Mouse (Mus musculus) midbrain, embryonic 10.5 days (tissue): ENCODE results near the gene Ms4a10. TPM values are rescaled to one million over a fixed set of nuclear protein-coding genes. Genes with fewer than 3 reads are reported as not detected.

Experiments
- DNase-seq: peaks from one replicate; pipeline ENCODE4 v3.0.0-alpha.2; 2017; ENCODE audit warnings: low spot score
- H3K27ac ChIP-seq: fragments of 300-500 bp; sonication (generic); replicated peaks from 2 replicates; pipeline ENCODE4 v1.5.1; 2016; ENCODE audit warnings: mild to moderate bottlenecking
- H3K27me3 ChIP-seq: fragments of 300-500 bp; sonication (generic); 2 replicates; pipeline ENCODE4 v1.6.1; 2016; ENCODE audit warnings: low read depth, mild to moderate bottlenecking; ENCODE audit not compliant: poor library complexity, severe bottlenecking
- H3K36me3 ChIP-seq: fragments of 300-500 bp; sonication (generic); 2 replicates; pipeline ENCODE4 v1.6.1; 2016; ENCODE audit warnings: mild to moderate bottlenecking, moderate library complexity
- H3K4me1 ChIP-seq: fragments of 300-500 bp; sonication (generic); 2 replicates; pipeline ENCODE4 v1.6.1; 2016
- H3K4me3 ChIP-seq: fragments of 300-500 bp; sonication (generic); 2 replicates; pipeline ENCODE4 v1.5.1; 2016; ENCODE audit warnings: mild to moderate bottlenecking, moderate library complexity
- H3K9me3 ChIP-seq: fragments of 300-500 bp; sonication (generic); replicated peaks from 2 replicates; pipeline ENCODE4 v1.6.1; 2016; ENCODE audit warnings: mild to moderate bottlenecking
- WGBS: fragments of 180-500 bp; shearing (Covaris S2); methylation state at CpG from one replicate; pipeline ENCODE4 v1.1.7; 2016; 5-methylcytosine and 5-hydroxymethylcytosine counted together
- polyA plus RNA-seq: library from polyadenylated mRNA; unstranded; fragments of >200 nt; fragmentation: Nextera tagmentation; extraction: Ambion mirVana; gene quantifications from 2 replicates; pipeline ENCODE4 v1.2.1, GENCODE M21; 2016

Ms4a10 gene
- polyA plus RNA-seq, result not detected in 2 replicates

DNA sequence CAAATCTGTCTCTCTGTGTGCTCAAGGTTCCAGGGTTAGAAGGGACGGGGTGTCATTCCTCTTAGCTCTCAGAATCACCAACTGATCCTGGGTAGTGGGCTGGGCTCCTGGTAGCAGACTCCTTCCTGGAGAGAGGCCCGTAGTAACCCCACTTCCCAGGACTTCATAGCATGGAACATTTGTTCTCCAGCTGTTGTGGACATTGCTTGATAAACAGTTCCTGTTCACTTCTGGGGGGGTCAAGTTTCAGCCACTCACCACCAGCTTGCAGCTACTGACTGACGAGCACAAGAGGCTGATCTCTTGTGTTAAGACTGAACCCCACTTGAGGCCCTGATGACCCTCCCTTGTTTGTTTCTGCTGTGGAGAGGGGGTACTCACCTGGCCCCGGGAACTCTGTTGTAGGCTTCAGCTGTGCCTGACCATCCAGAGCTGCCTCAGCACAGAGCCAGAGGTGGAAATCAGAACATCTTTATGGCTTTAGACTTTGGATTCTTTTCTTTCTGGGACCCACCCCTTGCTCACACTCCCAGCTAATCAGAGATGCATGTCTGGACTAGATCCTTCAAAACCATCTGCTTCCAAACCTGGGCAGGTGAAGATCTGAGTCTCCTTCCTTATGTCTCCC is at the start of gene Ms4a10:
Gene Ms4a10, minus strand, starts transcription at position 433 of the 628 bp plus-strand sequence.
- peaks cover 1% of the 10 kb centered on the region for H3K4me1 ChIP-seq
- H3K27me3 ChIP-seq, result no peaks in the 10 kb centered on the region
- no peaks in the 10 kb centered on the region for H3K36me3 ChIP-seq
- no peak for DNase-seq
- no peak within 1 kb of the TSS for H3K4me3 ChIP-seq
- whole genome bisulfite sequencing, result 68% methylated on average over 4 of the region's 4 CpGs
- no peak within 1 kb of the TSS for H3K27ac ChIP-seq
- peaks cover 7% of the 10 kb centered on the region; the same call in 1 of the 2 replicates for H3K9me3 ChIP-seq

- 0 out of 2 replicates have a peak, but pooled peaks cover 4% of the 10 kb centered on the region for H3K9me3 ChIP-seq
- H3K27ac ChIP-seq, result no peak overlapping the region
- H3K36me3 ChIP-seq, result no peaks in the 10 kb centered on the region
- no peak for DNase-seq
- H3K27me3 ChIP-seq, result no peaks in the 10 kb centered on the region
- H3K4me3 ChIP-seq, result no peak overlapping the region
- H3K4me1 ChIP-seq, result no peaks in the 10 kb centered on the region
Observed at GRCm38 (mm10) chr19:11022382-11022781, 47.9 kb upstream of the Ms4a10 start.

- DNase-seq, result no peak
- Histone ChIP-seq H3K4me1 (no peaks in the 10 kb centered on the region), H3K36me3 (no peaks in the 10 kb centered on the region), H3K4me3 (no peak within 1 kb of the TSS), H3K9me3 (no peaks in the 10 kb centered on the region), H3K27me3 (no peaks in the 10 kb centered on the region), H3K27ac (no peak within 1 kb of the TSS)
- 94% methylated on average over 3 of the region's 3 CpGs for WGBS
Observed at GRCm38 (mm10) chr19:11017891-11018290, 43.4 kb upstream of the Ms4a10 start, which contains the start of gene Ms4a18. Ms4a18 (minus strand) TSS chr19:11018031.

- Histone ChIP-seq H3K27ac (no peak overlapping the region), H3K36me3 (no peaks in the 10 kb centered on the region), H3K27me3 (no peaks in the 10 kb centered on the region), H3K4me3 (no peak overlapping the region), H3K4me1 (no peaks in the 10 kb centered on the region), H3K9me3 (no peaks in the 10 kb centered on the region)
- 92% methylated on average over 2 of the region's 2 CpGs for WGBS
- no peak for DNase-seq
Observed at GRCm38 (mm10) chr19:11017251-11017650, 42.8 kb upstream of the Ms4a10 start.

GRCm38 (mm10) chr19:11015998-11016397 is 41.5 kb upstream of the Ms4a10 start:
- no peaks in the 10 kb centered on the region for H3K36me3 ChIP-seq
- H3K4me3 ChIP-seq, result no peak overlapping the region
- H3K27me3 ChIP-seq, result no peaks in the 10 kb centered on the region
- no peaks in the 10 kb centered on the region for H3K4me1 ChIP-seq
- no peak overlapping the region for H3K27ac ChIP-seq
- no peaks in the 10 kb centered on the region for H3K9me3 ChIP-seq
- no peak for DNase-seq
- WGBS, result 87% methylated on average over 1 of the region's 1 CpGs

GRCm38 (mm10) chr19:11015468-11015867 is 41.0 kb upstream of the Ms4a10 start:
- Histone ChIP-seq H3K4me3 (no peak overlapping the region), H3K27ac (no peak overlapping the region), H3K9me3 (no peaks in the 10 kb centered on the region), H3K36me3 (no peaks in the 10 kb centered on the region), H3K4me1 (no peaks in the 10 kb centered on the region), H3K27me3 (no peaks in the 10 kb centered on the region)
- DNase-seq, result no peak

GRCm38 (mm10) chr19:10993150-10993549 is 18.7 kb upstream of the Ms4a10 start, which contains the start of gene Ms4a15:
Ms4a15 (minus strand) TSS chr19:10993250.
- Histone ChIP-seq H3K4me1 (no peaks in the 10 kb centered on the region), H3K9me3 (no peaks in the 10 kb centered on the region), H3K36me3 (no peaks in the 10 kb centered on the region), H3K27ac (no peak within 1 kb of the TSS), H3K27me3 (no peaks in the 10 kb centered on the region), H3K4me3 (no peak within 1 kb of the TSS)
- 90% methylated on average over 7 of the region's 7 CpGs for WGBS
- no peak for DNase-seq

GRCm38 (mm10) chr19:10991911-10992310 is 17.4 kb upstream of the Ms4a10 start:
- no peaks in the 10 kb centered on the region for H3K36me3 ChIP-seq
- H3K9me3 ChIP-seq, result no peaks in the 10 kb centered on the region
- H3K4me1 ChIP-seq, result no peaks in the 10 kb centered on the region
- no peak for DNase-seq
- H3K27me3 ChIP-seq, result no peaks in the 10 kb centered on the region
- no peak overlapping the region for H3K27ac ChIP-seq
- no peak overlapping the region for H3K4me3 ChIP-seq

DNA sequence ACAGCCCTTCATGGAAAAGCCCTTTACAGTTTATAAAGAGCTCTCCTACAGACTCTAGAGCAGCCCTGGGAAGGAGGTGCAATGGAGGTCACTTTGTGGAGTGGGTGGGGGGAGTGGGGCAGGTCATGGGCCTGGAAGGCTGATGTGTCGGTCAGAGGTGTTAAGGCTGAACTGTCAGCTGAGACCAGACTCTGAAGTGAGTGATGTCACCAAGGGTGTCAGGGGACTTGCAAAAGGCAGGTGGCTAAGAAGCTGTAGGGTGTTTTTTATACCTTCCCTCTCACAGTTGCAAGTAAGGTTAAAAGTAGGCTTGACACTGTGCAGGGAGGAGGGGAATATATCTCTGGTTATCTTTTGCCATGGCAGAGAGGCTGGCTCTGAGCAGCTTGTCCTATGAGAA is 16.3 kb upstream of the Ms4a10 start:
- no peaks in the 10 kb centered on the region for H3K36me3 ChIP-seq
- WGBS, result 68% methylated on average over 1 of the region's 1 CpGs
- no peak overlapping the region for H3K4me3 ChIP-seq
- H3K27me3 ChIP-seq, result no peaks in the 10 kb centered on the region
- no peak overlapping the region for H3K27ac ChIP-seq
- no peaks in the 10 kb centered on the region for H3K9me3 ChIP-seq
- DNase-seq, result no peak
- no peaks in the 10 kb centered on the region for H3K4me1 ChIP-seq

DNA sequence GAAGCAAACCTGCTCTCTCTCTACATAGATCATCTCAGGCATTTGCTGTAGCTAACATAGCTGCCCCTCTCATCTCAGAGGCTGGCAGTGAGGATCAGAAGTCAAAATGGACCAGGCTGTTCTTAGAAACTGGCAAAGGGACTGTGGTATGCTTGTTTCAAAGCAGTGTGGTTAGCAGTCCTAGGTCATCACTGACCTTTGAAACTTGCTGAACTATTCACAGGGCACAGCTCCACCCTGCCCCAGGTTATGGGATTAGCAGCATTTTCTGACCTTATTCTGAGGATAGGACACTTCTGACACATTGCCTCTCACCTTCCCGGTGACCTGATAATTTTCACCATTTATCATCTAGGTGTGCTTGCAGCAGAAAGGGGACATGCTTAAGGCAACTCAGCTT is 14.1 kb upstream of the Ms4a10 start:
- 83% methylated on average over 1 of the region's 1 CpGs for WGBS
- no peaks in the 10 kb centered on the region for H3K36me3 ChIP-seq
- H3K27me3 ChIP-seq, result no peaks in the 10 kb centered on the region
- no peaks in the 10 kb centered on the region for H3K4me1 ChIP-seq
- H3K27ac ChIP-seq, result no peak overlapping the region
- H3K9me3 ChIP-seq, result no peaks in the 10 kb centered on the region
- DNase-seq, result no peak
- no peak overlapping the region for H3K4me3 ChIP-seq

DNA sequence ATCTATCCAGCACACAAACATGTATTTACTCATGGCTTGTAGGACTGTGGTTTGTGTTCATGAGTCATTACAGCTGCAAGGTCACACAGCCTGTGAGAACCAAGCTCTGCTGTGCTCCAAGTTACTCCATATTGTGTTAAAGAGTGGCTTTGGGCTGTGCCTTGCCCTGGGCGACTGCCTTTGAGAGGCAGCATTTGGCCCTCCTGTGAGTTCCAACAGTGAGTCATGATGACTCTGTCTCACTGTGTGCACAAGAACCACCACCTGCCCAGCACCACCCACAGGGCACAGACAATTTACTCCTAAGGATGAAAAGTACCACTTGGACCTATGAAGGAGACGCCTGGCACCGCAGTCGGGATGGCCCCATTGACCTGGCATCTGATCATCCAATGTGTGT is 11.4 kb upstream of the Ms4a10 start:
- no peak for DNase-seq
- 87% methylated on average over 4 of the region's 4 CpGs for WGBS
- H3K4me1 ChIP-seq, result 0 out of 2 replicates have a peak, but pooled peaks cover 3% of the 10 kb centered on the region

GRCm38 (mm10) chr19:10984551-10984950 is 10.1 kb upstream of the Ms4a10 start:
- WGBS, result 79% methylated on average over 13 of the region's 13 CpGs
- no peak for DNase-seq
- no peak overlapping the region for H3K4me3 ChIP-seq
- peaks cover 8% of the 10 kb centered on the region for H3K4me1 ChIP-seq
- H3K9me3 ChIP-seq, result no peaks in the 10 kb centered on the region
- no peaks in the 10 kb centered on the region for H3K27me3 ChIP-seq
- no peak overlapping the region for H3K27ac ChIP-seq
- no peaks in the 10 kb centered on the region for H3K36me3 ChIP-seq

More for the DNA sequence above, 11.4 kb upstream of the Ms4a10 start:
- Histone ChIP-seq H3K4me3 (no peak overlapping the region), H3K36me3 (no peaks in the 10 kb centered on the region), H3K9me3 (no peaks in the 10 kb centered on the region), H3K27me3 (no peaks in the 10 kb centered on the region), H3K27ac (no peak overlapping the region)

- Histone ChIP-seq H3K27me3 (no peaks in the 10 kb centered on the region), H3K4me1 (peaks cover 11% of the 10 kb centered on the region), H3K27ac (no peak overlapping the region), H3K4me3 (peak overlapping the region; percentile 29), H3K36me3 (no peaks in the 10 kb centered on the region), H3K9me3 (no peaks in the 10 kb centered on the region)
- 26% methylated on average over 14 of the region's 14 CpGs for WGBS
- DNase-seq, result peak; percentile 26
Observed at GRCm38 (mm10) chr19:10983146-10983545, 8.7 kb upstream of the Ms4a10 start.
